Mouse (Mus musculus): ENCODE data around the gene Wdr95.

The Wdr95 gene

GRCm38 (mm10) chr5:149527999-149528729 lies at the start of gene Wdr95:
Gene Wdr95, plus strand, starts transcription at chr5:149528679.
- peak; percentile 55 to 66 for DNase-seq (ENCODE audit: low spot score in 2 of 2)

GRCm38 (mm10) chr5:149481920-149482319 lies 46.6 kb upstream of the Wdr95 start:
- DNase-seq (ENCODE audit: low spot score in 2 of 2): no peak

DNA sequence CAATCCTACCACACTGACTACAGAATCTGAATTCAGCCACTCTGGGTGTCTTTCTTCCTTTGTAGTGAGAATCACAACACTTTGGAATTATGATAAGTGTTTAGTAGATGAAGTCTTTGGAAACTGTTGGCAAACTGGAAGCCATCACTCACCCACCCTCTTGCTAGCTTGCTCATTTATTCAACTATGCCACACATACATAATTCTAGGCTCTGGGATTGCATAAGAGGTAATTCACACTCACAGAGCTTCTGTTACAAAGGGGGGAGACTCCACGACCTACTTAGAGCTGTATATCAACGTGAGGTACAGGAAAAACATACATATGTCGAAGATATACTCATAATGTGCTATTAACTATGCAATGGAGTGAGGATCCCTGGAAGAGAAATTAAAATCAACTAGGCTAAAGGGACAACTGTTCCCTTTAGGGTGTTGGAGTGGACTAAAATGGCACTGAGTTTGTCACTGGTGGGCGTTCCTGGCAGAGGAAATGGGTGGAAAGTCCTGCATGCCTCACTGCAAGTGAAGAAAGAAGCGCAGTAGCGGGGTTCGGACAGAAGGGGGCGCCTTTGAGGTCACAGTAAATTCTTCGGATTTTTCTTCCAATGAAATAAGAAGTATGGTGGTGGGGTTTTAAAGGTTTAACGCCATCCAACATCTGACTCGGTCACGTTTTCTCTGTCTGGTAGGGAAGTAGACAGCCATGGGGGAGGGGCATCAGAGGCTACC lies 45.0 kb upstream of the Wdr95 start:
- DNase-seq (ENCODE audit: low spot score in 2 of 2): no peak

- DNase-seq (ENCODE audit: low spot score in 2 of 2): no peak
Measured at GRCm38 (mm10) chr5:149484270-149484669, 44.2 kb upstream of the Wdr95 start.

GRCm38 (mm10) chr5:149485447-149485846 lies 43.0 kb upstream of the Wdr95 start:
- DNase-seq (ENCODE audit: low spot score in 2 of 2): no peak

DNA sequence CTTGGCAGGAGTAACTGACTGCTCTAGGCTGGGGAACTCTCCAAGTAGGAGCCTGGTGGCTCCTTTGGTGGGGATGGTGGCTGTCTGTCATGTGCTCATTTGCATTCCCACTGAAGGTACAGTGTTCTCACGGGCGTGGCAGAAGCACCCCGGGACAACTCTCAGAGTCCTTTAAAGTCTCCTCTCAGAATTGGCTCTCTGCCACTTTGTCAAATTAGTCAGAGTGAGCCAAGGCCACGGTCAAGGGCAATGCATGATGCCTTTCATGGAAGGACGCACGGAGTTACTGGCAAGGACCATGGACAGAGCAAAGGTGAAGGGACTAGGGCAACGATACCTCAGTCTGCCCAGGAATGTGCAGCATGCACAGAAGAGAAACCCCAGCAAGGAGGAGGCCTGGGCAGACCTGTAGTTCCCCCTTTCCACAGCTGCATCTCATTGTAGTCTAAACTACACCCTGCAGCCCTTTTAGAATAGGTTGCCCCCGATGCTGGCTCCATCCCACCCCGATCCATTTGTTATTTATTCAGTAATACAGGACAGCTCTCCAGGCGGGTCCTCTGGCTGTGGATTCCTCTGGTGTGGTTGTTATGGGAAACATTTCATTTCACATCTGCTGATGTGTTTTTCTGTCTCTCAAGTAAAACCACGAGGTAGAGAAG lies 40.0 kb upstream of the Wdr95 start:
- no peak for DNase-seq (ENCODE audit: low spot score in 2 of 2)

DNA sequence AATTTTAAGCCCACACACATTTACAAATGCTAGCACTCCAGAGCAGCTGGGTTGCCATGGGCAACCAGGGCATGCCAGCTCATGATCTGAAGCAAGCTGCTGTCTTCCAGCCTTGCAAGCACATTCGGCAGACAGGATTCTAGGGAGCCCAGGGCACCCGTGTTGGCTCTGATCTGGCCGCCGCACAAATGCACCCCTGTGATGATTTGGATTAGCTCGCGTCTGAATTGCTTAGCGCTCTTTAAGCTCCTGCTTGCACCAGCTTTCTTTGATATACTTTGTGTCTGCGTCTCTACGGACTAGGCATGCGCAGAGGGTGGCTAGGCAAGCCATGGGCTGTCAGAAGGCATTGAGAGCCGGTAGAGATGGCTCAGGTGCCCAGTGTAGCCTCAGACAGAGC lies 39.3 kb upstream of the Wdr95 start:
- DNase-seq (ENCODE audit: low spot score in 2 of 2): peak; percentile 72 to 85

GRCm38 (mm10) chr5:149490275-149490674 lies 38.2 kb upstream of the Wdr95 start:
- DNase-seq (ENCODE audit: low spot score in 2 of 2): no peak

DNA sequence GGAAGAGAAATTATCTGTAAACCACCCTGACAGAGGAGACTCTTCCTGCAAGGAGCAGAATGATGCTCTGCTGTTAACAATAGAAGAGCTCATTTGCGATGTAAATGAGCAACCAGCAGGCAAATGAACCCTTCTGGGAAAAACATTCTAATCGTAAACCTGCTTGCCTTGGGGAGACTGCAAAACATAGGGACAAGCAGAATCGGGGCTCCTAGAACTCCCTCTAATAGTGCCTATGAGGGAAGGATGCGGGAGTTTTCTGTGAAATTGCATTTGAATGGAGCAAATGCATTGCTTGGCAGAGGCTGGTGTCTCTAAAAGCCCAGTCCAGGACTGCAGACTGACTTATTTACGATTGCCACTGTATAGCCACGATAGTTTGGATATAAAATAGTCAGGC lies 32.8 kb upstream of the Wdr95 start:
- no peak for DNase-seq (ENCODE audit: low spot score in 2 of 2)

DNA sequence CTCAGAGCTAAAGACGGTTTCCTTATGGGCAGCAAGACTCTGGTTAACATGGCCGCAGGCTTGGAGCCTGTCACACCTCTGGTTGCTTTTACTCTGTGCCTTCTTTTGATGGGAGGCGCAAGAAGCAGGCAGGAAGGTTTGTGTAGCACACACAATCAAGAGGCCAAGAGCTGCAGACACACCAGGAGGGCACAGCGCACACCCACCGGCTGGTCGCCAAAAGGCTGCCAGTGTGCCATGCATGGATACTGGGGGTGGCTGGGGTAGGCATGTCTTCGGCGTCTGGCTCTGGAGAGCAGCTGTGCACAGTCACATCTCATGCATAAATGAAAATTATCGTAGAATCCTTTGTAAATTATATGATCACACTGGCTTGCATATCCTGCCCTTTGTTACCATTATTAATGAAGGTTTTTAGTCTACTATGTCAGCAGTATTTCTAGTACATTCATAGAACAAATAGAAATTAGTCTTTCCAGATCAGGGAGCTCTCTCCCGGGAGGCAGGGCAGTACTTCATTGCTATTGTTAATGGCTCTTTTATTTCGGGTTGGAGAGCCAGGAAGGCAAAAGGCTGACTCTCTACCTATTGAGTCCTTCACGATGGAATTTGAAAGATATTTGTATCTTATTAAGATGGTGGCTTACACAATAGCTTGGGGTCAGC lies 31.9 kb upstream of the Wdr95 start:
- DNase-seq (ENCODE audit: low spot score in 2 of 2): no peak

- no peak for DNase-seq (ENCODE audit: low spot score in 2 of 2)
Measured at GRCm38 (mm10) chr5:149499936-149500335, 28.5 kb upstream of the Wdr95 start.

- DNase-seq (ENCODE audit: low spot score in 2 of 2): no peak
Measured at GRCm38 (mm10) chr5:149503423-149504175, 24.9 kb upstream of the Wdr95 start.

GRCm38 (mm10) chr5:149504985-149505384 lies 23.5 kb upstream of the Wdr95 start:
- DNase-seq (ENCODE audit: low spot score in 2 of 2): no peak

GRCm38 (mm10) chr5:149506033-149506432 lies 22.4 kb upstream of the Wdr95 start:
- DNase-seq (ENCODE audit: low spot score in 2 of 2): no peak

DNA sequence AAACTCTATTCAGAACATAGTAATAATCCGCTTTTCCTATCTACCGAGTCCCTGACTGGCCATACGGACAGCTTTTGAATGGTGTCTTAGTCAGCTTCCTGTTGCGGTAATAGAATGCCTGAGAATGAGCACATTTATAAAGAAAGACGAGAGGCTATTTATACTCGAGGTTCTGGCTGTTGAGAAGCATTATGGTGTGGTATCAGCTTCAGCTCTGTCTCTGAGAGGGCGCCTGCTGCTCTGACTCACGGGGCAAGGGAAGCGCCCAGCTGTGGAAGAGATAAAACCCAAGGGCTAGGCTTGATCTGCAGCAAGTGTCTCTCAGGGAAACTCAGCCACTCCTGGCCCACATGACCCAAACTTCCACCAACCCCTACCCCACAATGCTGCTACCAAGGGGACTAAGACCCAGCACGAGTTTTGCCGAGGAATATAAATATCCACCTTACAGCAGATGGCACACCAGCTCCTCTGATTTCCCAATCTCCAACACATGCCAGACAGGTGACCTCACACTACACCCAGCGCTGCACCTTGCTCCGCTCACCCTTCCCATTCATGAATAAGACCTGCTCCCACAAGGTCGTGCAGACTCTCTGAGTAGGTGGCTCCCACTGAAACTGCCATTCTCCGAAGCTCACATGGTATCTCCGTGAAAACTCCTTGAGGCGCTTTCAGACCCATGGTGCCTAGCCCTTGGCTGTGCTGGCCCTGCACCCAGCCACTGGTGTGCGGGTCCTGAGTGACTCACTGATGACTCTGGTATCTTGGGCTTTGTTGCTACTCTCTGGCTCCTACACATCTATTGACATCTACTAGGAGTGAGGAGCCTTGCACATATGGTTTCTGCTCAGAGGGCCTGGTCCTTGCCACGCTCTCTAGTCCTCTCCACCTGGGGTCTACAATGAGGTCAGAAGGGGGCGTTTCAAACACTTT lies 20.1 kb upstream of the Wdr95 start:
- no peak for DNase-seq (ENCODE audit: low spot score in 2 of 2)

DNA sequence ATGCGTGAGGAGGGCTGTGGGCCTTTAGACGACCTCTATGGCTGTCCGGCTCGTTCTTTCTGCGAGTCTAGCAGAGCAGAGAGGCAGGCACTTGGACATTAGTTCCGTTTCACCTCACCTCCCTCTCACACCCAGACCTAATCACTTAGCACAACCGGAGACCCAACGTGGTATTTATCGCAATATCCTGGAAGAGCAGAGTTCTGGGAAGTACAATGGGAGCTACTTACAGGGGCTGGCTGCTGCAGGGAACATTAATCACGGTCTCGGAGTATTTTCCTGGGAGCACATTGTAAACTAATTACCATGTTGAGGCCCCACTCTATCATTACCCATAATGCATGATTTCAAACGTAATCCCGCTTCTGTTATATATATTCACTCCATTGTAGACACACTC lies 18.2 kb upstream of the Wdr95 start:
- no peak for DNase-seq (ENCODE audit: low spot score in 2 of 2)

GRCm38 (mm10) chr5:149512695-149513094 lies 15.8 kb upstream of the Wdr95 start:
- no peak for DNase-seq (ENCODE audit: low spot score in 2 of 2)

- DNase-seq (ENCODE audit: low spot score in 2 of 2): no peak
Measured at GRCm38 (mm10) chr5:149513438-149514086, 14.9 kb upstream of the Wdr95 start.

GRCm38 (mm10) chr5:149514087-149514671 lies 14.3 kb upstream of the Wdr95 start:
- peak in 1 of 2 experiments; percentile 61 for DNase-seq (ENCODE audit: low spot score in 2 of 2)
